Mouse (Mus musculus): ENCODE measurements around the gene Ctr9.
A peak's percentile ranks its signal among the peaks of the same experiment; 100 is the strongest.

Ctr9 gene

GRCm38 (mm10) chr7:111029046-111029553, 349 bp downstream of the Ctr9 start:
- DNase-seq (ENCODE audit: low spot score): no peak

GRCm38 (mm10) chr7:111048920-111049319, 20.2 kb downstream of the Ctr9 start:
- no peak for DNase-seq (ENCODE audit: low spot score)

- no peak for DNase-seq (ENCODE audit: low spot score)
Measured at GRCm38 (mm10) chr7:111049652-111050421, 21.1 kb downstream of the Ctr9 start.

- no peak for DNase-seq (ENCODE audit: low spot score)
Measured at GRCm38 (mm10) chr7:111055221-111055620, 26.5 kb downstream of the Ctr9 start.

- no peak for DNase-seq (ENCODE audit: low spot score)
Measured at GRCm38 (mm10) chr7:111055984-111056657, 27.4 kb downstream of the Ctr9 start.

- no peak for DNase-seq (ENCODE audit: low spot score)
Measured at GRCm38 (mm10) chr7:111059527-111059926, 30.8 kb downstream of the Ctr9 start.

GRCm38 (mm10) chr7:111062971-111063370, 34.2 kb downstream of the Ctr9 start:
- no peak for DNase-seq (ENCODE audit: low spot score)

GRCm38 (mm10) chr7:111068181-111068580, 39.4 kb downstream of the Ctr9 start:
- no peak for DNase-seq (ENCODE audit: low spot score)

GRCm38 (mm10) chr7:111069439-111070166, 40.9 kb downstream of the Ctr9 start:
- DNase-seq (ENCODE audit: low spot score): no peak

GRCm38 (mm10) chr7:111070167-111070496, 41.4 kb downstream of the Ctr9 start:
- no peak for DNase-seq (ENCODE audit: low spot score)

GRCm38 (mm10) chr7:111072410-111072809, 43.7 kb downstream of the Ctr9 start:
- no peak for DNase-seq (ENCODE audit: low spot score)

GRCm38 (mm10) chr7:111075288-111075687, 46.5 kb downstream of the Ctr9 start:
- no peak for DNase-seq (ENCODE audit: low spot score)

- no peak for DNase-seq (ENCODE audit: low spot score)
Measured at GRCm38 (mm10) chr7:111078271-111078670, 49.5 kb downstream of the Ctr9 start.

- DNase-seq (ENCODE audit: low spot score): no peak
Measured at GRCm38 (mm10) chr7:111080026-111080425, 51.3 kb downstream of the Ctr9 start.

- no peak for DNase-seq (ENCODE audit: low spot score)
Measured at GRCm38 (mm10) chr7:111080876-111081275, 52.1 kb downstream of the Ctr9 start.

- peak; percentile 77 for DNase-seq (ENCODE audit: low spot score)
Measured at GRCm38 (mm10) chr7:111082043-111082821, 53.5 kb downstream of the Ctr9 start.

GRCm38 (mm10) chr7:111082822-111083732, 54.3 kb downstream of the Ctr9 start, which contains the start of gene Eif4g2:
Eif4g2 (minus strand) TSS chr7:111083030.
- peak; percentile 99 for DNase-seq (ENCODE audit: low spot score)

GRCm38 (mm10) chr7:111083733-111084120, 55.0 kb downstream of the Ctr9 start:
- DNase-seq (ENCODE audit: low spot score): no peak

- no peak for DNase-seq (ENCODE audit: low spot score)
Measured at GRCm38 (mm10) chr7:111084443-111084842, 55.7 kb downstream of the Ctr9 start.

GRCm38 (mm10) chr7:111085153-111085552, 56.4 kb downstream of the Ctr9 start:
- no peak for DNase-seq (ENCODE audit: low spot score)

GRCm38 (mm10) chr7:111095169-111095568, 66.4 kb downstream of the Ctr9 start:
- DNase-seq (ENCODE audit: low spot score): no peak
